Mouse (Mus musculus) embryonic facial prominence, embryonic 11.5 days (tissue): ENCODE measurements at regions not wholly inside any gene's neighbourhood (a gene's known extent, or its start where the extent isn't known, plus 50 kb on each side); places are given as distances from the start of the nearest gene placed in this dataset.

ENCODE experiments used
- ATAC-seq: fragments of 200-750 bp; cut with Nextera tagmentation; replicated peaks from 2 replicates; pipeline ENCODE4 v1.8.0; 2017; ENCODE audit warnings: low read depth; ENCODE audit not compliant: insufficient number of reproducible peaks, low FRiP score, low TSS enrichment
- DNase-seq: peaks from one replicate; pipeline ENCODE4 v3.0.0-alpha.2; 2015; ENCODE audit warnings: low spot score
- H3K27ac ChIP-seq: fragments of 300-500 bp; sonication (generic); replicated peaks from 2 replicates; pipeline ENCODE4 v1.5.1; 2014; ENCODE audit warnings: mild to moderate bottlenecking, low read depth, low read length, control low read depth
- H3K27me3 ChIP-seq: fragments of 300-500 bp; sonication (generic); 2 replicates; pipeline ENCODE4 v1.6.1; 2014; ENCODE audit warnings: mild to moderate bottlenecking, low read length, moderate library complexity, mixed read lengths; ENCODE audit not compliant: control insufficient read depth, insufficient read depth
- H3K36me3 ChIP-seq: fragments of 300-500 bp; sonication (generic); replicated peaks from 2 replicates; pipeline ENCODE4 v1.6.1; 2014; ENCODE audit warnings: low read depth, mild to moderate bottlenecking, low read length, moderate library complexity, mixed read lengths; ENCODE audit not compliant: control insufficient read depth, insufficient read depth
- H3K4me1 ChIP-seq: fragments of 300-500 bp; sonication (generic); 2 replicates; pipeline ENCODE4 v1.6.1; 2014; ENCODE audit warnings: low read length, mixed read lengths; ENCODE audit not compliant: control insufficient read depth, insufficient read depth
- H3K4me2 ChIP-seq: fragments of 300-500 bp; sonication (generic); 2 replicates; pipeline ENCODE4 v1.6.1; 2014; ENCODE audit warnings: low read depth, mild to moderate bottlenecking, control low read depth, low read length, moderate library complexity
- H3K4me3 ChIP-seq: fragments of 300-500 bp; sonication (generic); 2 replicates; pipeline ENCODE4 v1.5.1; 2014; ENCODE audit warnings: low read depth, low read length, control low read depth
- H3K9ac ChIP-seq: fragments of 300-500 bp; sonication (generic); replicated peaks from 2 replicates; pipeline ENCODE4 v1.6.1; 2014; ENCODE audit warnings: mild to moderate bottlenecking, control low read depth, low read length
- H3K9me3 ChIP-seq: fragments of 300-500 bp; sonication (generic); replicated peaks from 2 replicates; pipeline ENCODE4 v1.6.1; 2016; ENCODE audit warnings: mild to moderate bottlenecking, low read length, inconsistent platforms, mixed read lengths; ENCODE audit not compliant: control insufficient read depth
- WGBS: fragments of 180-500 bp; shearing (Covaris S2); extraction: QIAGEN DNeasy Blood & Tissue Kit; methylation state at CpG from one replicate; pipeline ENCODE4 v1.1.7; 2014; 5-methylcytosine and 5-hydroxymethylcytosine counted together

DNA sequence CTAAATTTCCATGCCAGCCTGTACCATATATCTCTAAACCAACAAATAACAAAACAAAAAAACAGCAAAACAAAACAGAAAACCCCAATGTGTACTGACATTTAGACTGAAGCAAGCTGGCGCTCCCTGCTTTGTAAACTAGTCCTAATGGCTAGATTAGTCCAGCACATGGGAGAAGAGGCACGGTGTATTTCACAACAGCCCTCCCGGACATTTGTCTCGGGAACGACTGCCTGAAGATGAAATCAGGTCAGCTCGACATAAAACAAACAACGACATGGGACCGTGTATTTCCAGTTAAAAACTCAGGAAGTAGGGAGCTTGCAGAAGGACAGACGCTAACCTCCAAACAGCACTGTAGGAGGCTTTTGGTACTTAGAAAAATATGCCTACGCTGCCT lies 555.9 kb upstream of the Adgrl2 start:
- H3K4me3 ChIP-seq: no peak overlapping the region
- 75% methylated on average over 10 of the region's 10 CpGs for WGBS
- DNase-seq: no peak

DNA sequence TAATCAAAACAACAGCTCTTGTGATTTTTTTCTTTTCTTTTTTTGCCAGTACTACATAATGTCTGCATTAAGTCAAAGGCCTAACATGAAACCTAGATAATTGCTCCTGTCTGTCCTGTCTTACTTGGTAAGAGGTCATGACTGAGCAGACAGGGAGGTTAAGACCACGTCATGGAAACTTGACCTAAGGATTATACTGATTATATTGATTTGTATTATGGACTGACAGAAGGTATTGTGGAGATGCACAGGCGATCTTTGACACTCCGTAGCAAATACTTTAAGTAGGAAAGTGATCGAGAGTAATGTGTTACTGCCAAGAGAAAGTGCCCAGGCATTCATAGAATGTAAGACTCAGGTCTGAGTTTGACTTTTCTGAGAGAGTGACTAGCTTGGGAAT lies 543.8 kb upstream of the Adgrl2 start:
- Histone ChIP-seq H3K27me3 (no peaks in the 10 kb centered on the region), H3K9ac (no peak overlapping the region), H3K4me1 (no peaks in the 10 kb centered on the region), H3K4me2 (no peak overlapping the region), H3K4me3 (no peak overlapping the region), H3K36me3 (no peaks in the 10 kb centered on the region), H3K9me3 (no peaks in the 10 kb centered on the region), H3K27ac (no peak overlapping the region)
- 14% methylated on average over 4 of the region's 4 CpGs for WGBS
- DNase-seq (peak; percentile 53), ATAC-seq (no peak; the same call in 1 of the 2 replicates)

More for the DNA sequence above, 555.9 kb upstream of the Adgrl2 start:
- Histone ChIP-seq H3K9me3 (no peaks in the 10 kb centered on the region), H3K4me2 (no peak overlapping the region), H3K36me3 (no peaks in the 10 kb centered on the region), H3K27ac (no peak overlapping the region), H3K4me1 (no peaks in the 10 kb centered on the region), H3K9ac (no peak overlapping the region), H3K27me3 (no peaks in the 10 kb centered on the region)
- no peak for ATAC-seq

DNA sequence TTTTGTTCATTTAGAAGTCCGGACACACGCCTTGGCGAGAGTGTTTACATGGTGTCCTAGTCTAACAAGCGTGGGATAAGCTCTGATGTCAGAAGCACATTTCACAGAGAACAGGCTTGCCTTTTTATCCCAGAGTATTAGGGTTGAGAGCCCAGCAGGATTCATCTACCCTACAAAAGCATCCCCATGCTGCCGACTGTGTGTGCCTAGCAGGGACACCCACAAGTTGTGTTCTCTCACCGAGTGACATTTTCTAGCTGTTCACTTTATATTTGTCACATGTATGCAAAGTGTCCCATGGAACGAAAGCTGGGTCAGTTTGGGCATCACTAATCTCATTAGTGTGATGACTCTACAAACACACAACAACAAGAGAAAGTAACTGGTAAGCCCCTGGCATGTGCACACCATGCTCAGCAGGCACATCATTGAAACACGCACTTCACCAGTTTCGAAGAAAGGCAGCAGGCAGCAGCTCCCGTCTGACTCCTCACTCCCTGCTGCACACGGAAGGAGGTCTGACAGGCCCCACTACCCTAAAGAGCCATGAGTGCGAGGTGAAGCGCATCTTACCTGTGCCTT lies 539.8 kb upstream of the Adgrl2 start:
- no peak for ATAC-seq
- 79% methylated on average over 13 of the region's 13 CpGs for WGBS
- no peaks in the 10 kb centered on the region for H3K27me3 ChIP-seq

DNA sequence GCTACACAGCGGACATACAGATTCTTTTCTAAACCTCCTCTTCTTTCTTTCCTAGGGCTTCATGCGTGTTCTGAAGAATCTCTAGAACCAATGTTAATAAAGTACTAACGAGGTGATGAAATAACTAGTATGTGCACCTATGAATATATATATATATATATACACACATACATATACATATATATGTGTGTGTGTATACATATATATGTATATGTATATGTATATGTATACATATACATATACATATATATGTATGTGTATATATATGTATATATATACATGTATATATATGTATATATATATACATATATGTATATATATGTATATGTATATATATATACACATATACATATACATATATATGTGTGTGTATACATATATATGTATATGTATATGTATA lies 536.2 kb upstream of the Adgrl2 start:
- H3K4me3 ChIP-seq: no peak overlapping the region
- H3K9ac ChIP-seq: no peak overlapping the region
- H3K27me3 ChIP-seq: no peaks in the 10 kb centered on the region
- DNase-seq (no peak), ATAC-seq (no peak)
- H3K4me1 ChIP-seq: no peaks in the 10 kb centered on the region
- H3K36me3 ChIP-seq: no peaks in the 10 kb centered on the region
- H3K4me2 ChIP-seq: no peak overlapping the region
- WGBS: 95% methylated on average over 3 of the region's 3 CpGs
- no peak overlapping the region for H3K27ac ChIP-seq
- no peaks in the 10 kb centered on the region for H3K9me3 ChIP-seq

More for the DNA sequence above, 539.8 kb upstream of the Adgrl2 start:
- no peak overlapping the region for H3K4me3 ChIP-seq
- no peak for DNase-seq
- H3K9ac ChIP-seq: no peak overlapping the region
- H3K9me3 ChIP-seq: no peaks in the 10 kb centered on the region
- H3K4me2 ChIP-seq: no peak overlapping the region
- no peak overlapping the region for H3K27ac ChIP-seq
- H3K4me1 ChIP-seq: no peaks in the 10 kb centered on the region
- H3K36me3 ChIP-seq: no peaks in the 10 kb centered on the region

DNA sequence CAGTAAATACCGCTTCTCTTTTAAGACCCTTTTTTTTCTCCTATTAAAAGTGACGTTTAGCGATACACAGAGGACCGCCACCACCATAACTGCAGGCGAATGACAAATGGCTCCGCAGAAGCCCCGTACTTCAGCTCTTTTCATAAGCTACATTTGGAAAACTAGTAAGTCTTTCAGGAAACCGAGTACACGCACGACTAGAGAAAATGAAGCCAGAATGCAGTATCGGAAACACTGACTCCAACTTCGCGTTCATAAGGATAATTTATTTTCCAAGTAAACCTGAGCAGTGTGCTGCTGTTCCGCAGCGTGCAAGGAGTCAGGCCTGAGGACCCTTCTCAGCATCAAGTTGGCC lies 529.2 kb upstream of the Adgrl2 start:
- H3K4me3 ChIP-seq: peak overlapping the region; percentile 36
- peak overlapping the region; percentile 34 for H3K9ac ChIP-seq
- H3K36me3 ChIP-seq: no peaks in the 10 kb centered on the region
- H3K27ac ChIP-seq: no peak overlapping the region
- no peak; the same call in 1 of the 2 replicates for ATAC-seq
- no peaks in the 10 kb centered on the region for H3K9me3 ChIP-seq
- H3K4me2 ChIP-seq: peak overlapping the region; percentile 78
- H3K27me3 ChIP-seq: no peaks in the 10 kb centered on the region
- DNase-seq: no peak
- no peaks in the 10 kb centered on the region for H3K4me1 ChIP-seq
- WGBS: 18% methylated on average over 15 of the region's 15 CpGs

DNA sequence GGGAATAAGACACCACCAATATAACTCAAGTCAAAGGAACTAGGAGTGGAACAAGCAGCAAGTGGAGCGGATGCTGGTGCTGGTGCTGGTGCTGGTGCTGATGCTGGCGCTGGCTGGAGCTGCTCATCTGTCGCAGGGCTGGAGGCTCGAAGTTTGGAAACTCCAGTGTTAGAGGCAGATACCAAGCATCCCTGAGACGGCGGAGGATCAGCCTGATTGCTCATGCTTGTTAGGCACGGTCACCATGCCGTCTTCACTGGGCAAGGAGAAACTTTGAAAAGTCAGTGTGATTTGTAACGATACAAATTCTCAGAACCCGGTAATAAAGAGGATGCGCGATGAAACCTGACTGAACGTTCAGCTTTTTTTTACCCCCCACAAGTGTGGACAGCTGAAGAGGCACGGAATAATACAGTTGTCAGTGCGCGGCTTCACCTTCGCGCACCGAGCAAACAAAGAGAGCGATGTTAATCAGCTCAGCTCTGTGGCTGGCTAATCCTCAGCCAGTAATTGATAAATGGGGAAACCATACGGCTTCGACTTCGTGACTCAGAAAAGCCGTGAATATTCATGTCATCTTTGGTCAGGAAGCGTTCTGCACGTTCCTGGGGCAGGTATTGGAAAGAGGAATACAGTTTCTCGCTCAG lies 528.7 kb upstream of the Adgrl2 start:
- Histone ChIP-seq H3K4me3 (peak overlapping the region; percentile 36), H3K4me2 (peak overlapping the region; percentile 78), H3K27ac (no peak overlapping the region), H3K9ac (peak overlapping the region; percentile 34), H3K27me3 (no peaks in the 10 kb centered on the region), H3K4me1 (no peaks in the 10 kb centered on the region), H3K36me3 (no peaks in the 10 kb centered on the region), H3K9me3 (no peaks in the 10 kb centered on the region)
- 4% methylated on average over 27 of the region's 27 CpGs for WGBS
- peak; percentile 35 for DNase-seq
- ATAC-seq: no peak; the same call in 1 of the 2 replicates

DNA sequence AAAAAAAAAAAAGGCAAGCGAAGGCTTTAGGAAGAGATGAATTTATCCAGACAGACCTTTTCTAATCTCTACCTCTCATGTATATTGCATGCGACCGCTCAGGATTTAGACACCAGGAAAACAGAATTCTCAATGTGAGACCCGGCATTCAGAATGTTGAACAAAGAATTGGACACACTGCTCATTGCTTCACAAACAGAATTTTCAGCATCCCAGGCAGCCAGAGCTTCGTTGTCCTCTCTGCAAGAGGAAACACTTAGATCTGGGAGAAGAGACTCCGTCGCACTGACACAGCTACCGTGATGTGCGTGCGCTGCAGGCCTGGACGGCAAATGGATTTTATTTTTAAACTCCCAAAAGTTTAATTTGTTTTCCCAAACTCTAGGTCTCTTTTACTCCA lies 527.2 kb upstream of the Adgrl2 start:
- Histone ChIP-seq H3K27me3 (no peaks in the 10 kb centered on the region), H3K27ac (no peak overlapping the region), H3K4me3 (no peak overlapping the region), H3K4me1 (no peaks in the 10 kb centered on the region), H3K36me3 (no peaks in the 10 kb centered on the region), H3K9me3 (no peaks in the 10 kb centered on the region), H3K9ac (no peak overlapping the region), H3K4me2 (no peak overlapping the region)
- 76% methylated on average over 11 of the region's 11 CpGs for WGBS
- DNase-seq: no peak
- ATAC-seq: no peak

DNA sequence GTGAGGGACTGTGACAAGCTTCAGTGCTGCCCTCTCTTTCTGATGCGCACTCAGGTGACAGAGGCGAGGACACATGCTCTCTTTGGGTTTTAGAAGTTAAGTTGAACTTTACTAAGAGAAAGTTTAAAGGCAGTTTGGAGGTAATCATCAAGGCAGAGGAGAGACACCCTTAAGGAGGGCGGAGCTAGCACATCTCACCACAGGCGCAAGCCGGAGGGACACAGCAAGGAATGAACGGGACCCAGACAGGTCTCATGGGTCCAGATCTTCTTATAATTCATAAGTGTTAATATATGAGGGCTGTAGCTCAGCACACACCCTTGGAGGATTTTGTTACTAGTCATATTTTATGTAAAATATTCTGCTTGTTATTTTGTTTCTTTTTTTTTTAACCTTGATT lies 518.8 kb upstream of the Adgrl2 start:
- WGBS: 88% methylated on average over 6 of the region's 6 CpGs
- no peaks in the 10 kb centered on the region for H3K4me1 ChIP-seq
- no peak for DNase-seq
- no peak overlapping the region for H3K27ac ChIP-seq
- no peak overlapping the region for H3K4me3 ChIP-seq
- no peaks in the 10 kb centered on the region for H3K9me3 ChIP-seq
- no peaks in the 10 kb centered on the region for H3K27me3 ChIP-seq
- no peak for ATAC-seq
- H3K36me3 ChIP-seq: no peaks in the 10 kb centered on the region
- no peak overlapping the region for H3K9ac ChIP-seq
- no peak overlapping the region for H3K4me2 ChIP-seq
